Mouse (Mus musculus): ENCODE data around the gene Grid1. TPM values are rescaled to one million over a fixed set of nuclear protein-coding genes. Genes with fewer than 3 reads are reported as not detected.

The Grid1 gene
- polyA plus RNA-seq, 1 experiment from 2014 or later = 0.17 TPM

DNA sequence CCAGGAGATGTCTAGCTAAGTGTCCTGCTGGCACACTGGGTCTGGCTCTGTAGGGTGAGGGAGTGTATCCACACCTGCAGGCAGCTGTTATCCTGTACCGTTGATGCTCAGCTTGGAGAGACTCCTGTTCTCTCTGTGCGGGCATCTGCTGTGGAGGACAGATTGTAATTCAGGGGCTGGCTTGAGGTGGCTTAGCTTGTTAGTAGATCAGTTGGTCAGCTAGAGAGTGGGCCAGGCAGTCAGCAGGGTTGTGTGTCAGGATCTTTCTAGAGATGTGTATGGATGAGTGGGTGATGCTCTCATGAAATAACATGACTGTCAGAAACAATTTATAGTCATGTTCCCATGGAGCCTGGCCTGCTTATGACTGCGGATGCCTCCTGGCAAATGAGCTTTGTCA is 24.3 kb downstream of the Grid1 start:
- H3K4me1 ChIP-seq (ENCODE audit: control insufficient read depth, insufficient read depth, low read length) = no peaks in the 10 kb centered on the region
- 87% methylated on average over 3 of the region's 3 CpGs for WGBS
- no peak overlapping the region for H3K4me2 ChIP-seq (ENCODE audit: low read depth, severe bottlenecking)
- no peak overlapping the region for H3K4me3 ChIP-seq (ENCODE audit: low read depth, low read length)
- H3K27ac ChIP-seq (replicated peaks; ENCODE audit: low read depth, low read length) = no peak overlapping the region
- DNase-seq (ENCODE audit: low spot score) (no peak), ATAC-seq (ENCODE audit: insufficient number of reproducible peaks, low FRiP score, low TSS enrichment, low read depth) (no peak)
- no peak overlapping the region for H3K9ac ChIP-seq (ENCODE audit: low read length)
- H3K27me3 ChIP-seq (ENCODE audit: control insufficient read depth, insufficient read depth, low read length) = no peaks in the 10 kb centered on the region
- no peaks in the 10 kb centered on the region for H3K9me3 ChIP-seq (ENCODE audit: control insufficient read depth, low read length)
- H3K36me3 ChIP-seq (ENCODE audit: control insufficient read depth, insufficient read depth, low read length) = no peaks in the 10 kb centered on the region

DNA sequence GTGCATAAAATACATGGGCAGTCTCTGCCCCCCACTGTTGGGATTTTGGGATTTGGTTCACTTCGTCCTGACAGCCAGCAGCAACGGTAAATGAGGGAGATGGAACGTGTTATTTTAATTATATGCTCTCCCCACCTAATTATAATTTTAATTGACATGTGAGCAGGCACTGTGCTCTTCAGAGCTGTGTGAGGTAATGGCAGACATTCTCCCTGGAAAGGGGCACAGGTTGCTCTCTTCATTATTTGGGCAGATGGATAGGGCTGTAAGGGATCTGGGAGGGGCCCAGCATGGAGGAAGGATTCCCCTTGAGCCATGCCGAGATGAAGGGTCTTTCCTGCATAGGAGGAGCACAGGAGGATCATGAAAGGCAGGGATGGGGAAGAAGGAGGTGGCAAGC is 26.9 kb downstream of the Grid1 start:
- Histone ChIP-seq H3K27me3 (ENCODE audit: control insufficient read depth, insufficient read depth, low read length) (no peaks in the 10 kb centered on the region), H3K4me3 (ENCODE audit: low read depth, low read length) (no peak overlapping the region), H3K27ac (replicated peaks; ENCODE audit: low read depth, low read length) (no peak overlapping the region), H3K36me3 (ENCODE audit: control insufficient read depth, insufficient read depth, low read length) (no peaks in the 10 kb centered on the region), H3K4me1 (ENCODE audit: control insufficient read depth, insufficient read depth, low read length) (no peaks in the 10 kb centered on the region), H3K9ac (ENCODE audit: low read length) (no peak overlapping the region), H3K9me3 (ENCODE audit: control insufficient read depth, low read length) (no peaks in the 10 kb centered on the region), H3K4me2 (ENCODE audit: low read depth, severe bottlenecking) (no peak overlapping the region)
- ATAC-seq (ENCODE audit: insufficient number of reproducible peaks, low FRiP score, low TSS enrichment, low read depth) (no peak), DNase-seq (ENCODE audit: low spot score) (no peak)
- WGBS = 57% methylated on average over 4 of the region's 4 CpGs

DNA sequence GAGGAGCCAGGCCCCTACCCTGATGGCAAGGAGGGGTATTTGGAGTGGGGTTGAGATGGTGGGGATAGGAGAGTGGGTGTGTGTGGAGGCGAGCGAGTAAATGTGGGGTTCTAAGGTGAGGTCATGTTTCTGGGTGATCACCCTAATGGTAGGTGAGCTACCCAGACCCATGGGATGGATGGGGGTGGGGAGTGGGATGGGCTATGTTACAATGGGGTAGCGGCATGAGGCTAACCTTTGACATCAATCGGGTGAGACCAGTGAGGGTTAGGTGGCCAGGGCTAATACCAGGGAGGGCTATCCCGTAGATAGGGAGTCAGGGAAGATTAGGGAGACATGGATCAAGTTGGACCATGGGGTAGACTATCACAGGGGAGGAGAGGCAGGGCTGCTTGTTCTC is 27.7 kb downstream of the Grid1 start:
- no peak for ATAC-seq (ENCODE audit: insufficient number of reproducible peaks, low FRiP score, low TSS enrichment, low read depth)
- no peaks in the 10 kb centered on the region for H3K9me3 ChIP-seq (ENCODE audit: control insufficient read depth, low read length)
- WGBS = 92% methylated on average over 5 of the region's 5 CpGs

DNA sequence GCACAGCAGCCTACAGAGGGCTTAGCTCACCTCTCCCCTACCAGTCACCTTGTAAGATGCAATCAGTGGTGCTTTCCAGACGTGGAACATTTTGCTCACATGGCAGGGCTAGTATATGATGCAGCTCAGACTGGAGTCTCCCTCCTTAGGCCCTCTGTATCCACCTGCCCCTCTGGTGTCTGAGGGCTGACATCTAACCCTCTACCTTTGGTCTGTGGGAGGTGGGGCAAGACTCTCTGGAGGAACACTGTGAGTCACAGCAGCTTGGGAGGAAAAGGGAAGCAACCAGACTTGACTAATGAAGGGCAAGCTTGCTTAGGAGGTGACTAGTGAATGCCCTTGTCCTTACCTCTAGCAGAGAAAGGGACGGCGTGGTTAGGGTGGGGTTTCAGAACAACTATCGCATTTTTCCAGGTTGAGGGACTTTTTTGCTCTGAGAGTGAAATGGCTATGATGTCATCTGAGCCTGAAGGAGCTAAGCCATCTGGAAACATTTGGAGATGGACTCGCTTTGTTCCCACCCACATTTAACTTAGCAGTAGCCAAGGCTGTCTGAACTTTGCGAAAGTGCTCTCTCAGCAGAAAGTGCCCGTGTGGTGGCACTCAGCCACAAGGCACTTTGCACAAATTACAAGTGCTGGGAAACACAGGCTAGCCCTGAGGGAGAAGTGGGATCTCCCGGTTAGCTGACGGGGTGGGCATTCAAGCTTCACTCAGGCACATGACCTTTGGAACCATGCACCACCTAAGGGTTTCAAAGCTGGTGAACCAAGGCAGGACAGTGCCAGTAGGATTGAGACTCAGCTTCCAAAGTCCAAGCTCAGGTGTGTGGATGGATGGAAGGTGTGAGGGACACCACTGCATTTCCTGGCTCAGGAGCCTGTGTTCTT is 41.2 kb downstream of the Grid1 start:
- no peaks in the 10 kb centered on the region for H3K9me3 ChIP-seq (ENCODE audit: control insufficient read depth, low read length)
- H3K36me3 ChIP-seq (ENCODE audit: control insufficient read depth, insufficient read depth, low read length) = no peaks in the 10 kb centered on the region
- H3K4me3 ChIP-seq (ENCODE audit: low read depth, low read length) = no peak overlapping the region
- ATAC-seq (ENCODE audit: insufficient number of reproducible peaks, low FRiP score, low TSS enrichment, low read depth) (no peak), DNase-seq (ENCODE audit: low spot score) (no peak)
- WGBS = 81% methylated on average over 9 of the region's 9 CpGs
- H3K9ac ChIP-seq (ENCODE audit: low read length) = no peak overlapping the region
- H3K4me2 ChIP-seq (ENCODE audit: low read depth, severe bottlenecking) = no peak overlapping the region
- H3K4me1 ChIP-seq (ENCODE audit: control insufficient read depth, insufficient read depth, low read length) = no peaks in the 10 kb centered on the region
- no peak overlapping the region for H3K27ac ChIP-seq (replicated peaks; ENCODE audit: low read depth, low read length)
- no peaks in the 10 kb centered on the region for H3K27me3 ChIP-seq (ENCODE audit: control insufficient read depth, insufficient read depth, low read length)

More for the DNA sequence above, 27.7 kb downstream of the Grid1 start:
- no peak overlapping the region for H3K27ac ChIP-seq (replicated peaks; ENCODE audit: low read depth, low read length)
- H3K27me3 ChIP-seq (ENCODE audit: control insufficient read depth, insufficient read depth, low read length) = no peaks in the 10 kb centered on the region
- DNase-seq (ENCODE audit: low spot score) = no peak
- H3K4me2 ChIP-seq (ENCODE audit: low read depth, severe bottlenecking) = no peak overlapping the region
- H3K4me1 ChIP-seq (ENCODE audit: control insufficient read depth, insufficient read depth, low read length) = no peaks in the 10 kb centered on the region
- no peak overlapping the region for H3K4me3 ChIP-seq (ENCODE audit: low read depth, low read length)
- H3K9ac ChIP-seq (ENCODE audit: low read length) = no peak overlapping the region
- no peaks in the 10 kb centered on the region for H3K36me3 ChIP-seq (ENCODE audit: control insufficient read depth, insufficient read depth, low read length)

DNA sequence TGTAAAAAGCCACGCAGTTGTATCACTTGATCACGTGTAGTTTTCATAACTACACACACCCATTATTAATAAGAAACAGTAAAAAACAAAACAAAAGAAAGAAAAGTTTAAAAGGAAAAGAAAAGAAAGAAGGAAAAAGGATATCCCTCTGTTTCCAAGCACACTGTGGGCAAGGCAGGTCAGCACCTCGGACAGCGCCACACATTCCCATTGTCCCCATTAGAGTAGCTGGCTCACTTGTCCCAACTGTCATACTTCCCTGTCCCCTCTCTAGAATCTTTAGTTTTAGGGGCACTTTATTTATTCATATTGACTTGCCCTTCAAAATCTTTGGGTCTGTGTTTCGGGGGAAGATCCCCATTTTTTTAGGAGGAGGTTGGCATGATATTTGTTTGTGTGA is 47.4 kb downstream of the Grid1 start:
- peak; percentile 86 for DNase-seq (ENCODE audit: low spot score)
- Histone ChIP-seq H3K4me3 (ENCODE audit: low read depth, low read length) (no peak overlapping the region), H3K4me1 (ENCODE audit: control insufficient read depth, insufficient read depth, low read length) (no peaks in the 10 kb centered on the region), H3K9ac (ENCODE audit: low read length) (no peak overlapping the region), H3K4me2 (ENCODE audit: low read depth, severe bottlenecking) (no peak overlapping the region), H3K9me3 (ENCODE audit: control insufficient read depth, low read length) (no peaks in the 10 kb centered on the region), H3K36me3 (ENCODE audit: control insufficient read depth, insufficient read depth, low read length) (no peaks in the 10 kb centered on the region), H3K27ac (replicated peaks; ENCODE audit: low read depth, low read length) (no peak overlapping the region), H3K27me3 (ENCODE audit: control insufficient read depth, insufficient read depth, low read length) (no peaks in the 10 kb centered on the region)
- WGBS = 22% methylated on average over 5 of the region's 5 CpGs
- no peak for ATAC-seq (ENCODE audit: insufficient number of reproducible peaks, low FRiP score, low TSS enrichment, low read depth)

DNA sequence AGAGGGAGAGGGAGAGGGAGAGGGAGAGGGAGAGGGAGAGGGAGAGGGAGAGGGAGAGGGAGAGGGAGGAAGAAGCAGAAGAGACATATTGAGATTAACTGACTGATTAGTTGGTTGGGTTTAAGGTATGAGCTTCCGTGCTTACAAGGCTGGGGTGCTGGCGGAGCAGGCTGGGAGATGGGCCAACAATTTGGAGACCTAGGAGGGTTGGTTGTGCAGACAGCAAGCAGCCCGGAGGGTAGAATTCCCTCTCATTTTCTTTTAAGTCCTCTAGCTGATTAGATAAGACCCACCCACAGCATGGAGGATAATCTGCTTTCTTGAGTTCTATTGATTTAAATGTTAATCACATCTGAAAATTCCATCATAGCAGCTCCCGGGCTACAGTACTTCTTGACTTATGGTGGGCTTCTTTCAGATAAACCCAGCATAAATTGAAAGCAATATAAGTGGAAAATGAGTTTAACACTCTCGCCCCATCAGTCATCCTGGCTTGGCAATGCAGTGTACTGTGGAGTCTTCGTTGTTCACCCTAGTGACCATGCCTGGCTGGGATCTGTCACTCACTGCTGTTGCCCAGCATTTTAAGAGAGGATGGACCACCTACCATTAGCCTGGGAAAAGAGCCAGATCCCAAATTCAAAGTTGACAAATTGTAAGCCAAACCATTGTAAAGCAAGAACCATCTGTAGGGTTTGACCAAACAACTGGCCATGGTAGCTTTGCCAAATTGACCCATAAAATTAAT is 48.8 kb downstream of the Grid1 start:
- H3K9ac ChIP-seq (ENCODE audit: low read length) = no peak overlapping the region
- no peaks in the 10 kb centered on the region for H3K9me3 ChIP-seq (ENCODE audit: control insufficient read depth, low read length)
- H3K27ac ChIP-seq (replicated peaks; ENCODE audit: low read depth, low read length) = no peak overlapping the region
- DNase-seq (ENCODE audit: low spot score) = no peak
- no peaks in the 10 kb centered on the region for H3K27me3 ChIP-seq (ENCODE audit: control insufficient read depth, insufficient read depth, low read length)
- no peaks in the 10 kb centered on the region for H3K36me3 ChIP-seq (ENCODE audit: control insufficient read depth, insufficient read depth, low read length)
- no peak for ATAC-seq (ENCODE audit: insufficient number of reproducible peaks, low FRiP score, low TSS enrichment, low read depth)
- H3K4me2 ChIP-seq (ENCODE audit: low read depth, severe bottlenecking) = no peak overlapping the region
- 82% methylated on average over 6 of the region's 6 CpGs for WGBS
- no peak overlapping the region for H3K4me3 ChIP-seq (ENCODE audit: low read depth, low read length)
- no peaks in the 10 kb centered on the region for H3K4me1 ChIP-seq (ENCODE audit: control insufficient read depth, insufficient read depth, low read length)

DNA sequence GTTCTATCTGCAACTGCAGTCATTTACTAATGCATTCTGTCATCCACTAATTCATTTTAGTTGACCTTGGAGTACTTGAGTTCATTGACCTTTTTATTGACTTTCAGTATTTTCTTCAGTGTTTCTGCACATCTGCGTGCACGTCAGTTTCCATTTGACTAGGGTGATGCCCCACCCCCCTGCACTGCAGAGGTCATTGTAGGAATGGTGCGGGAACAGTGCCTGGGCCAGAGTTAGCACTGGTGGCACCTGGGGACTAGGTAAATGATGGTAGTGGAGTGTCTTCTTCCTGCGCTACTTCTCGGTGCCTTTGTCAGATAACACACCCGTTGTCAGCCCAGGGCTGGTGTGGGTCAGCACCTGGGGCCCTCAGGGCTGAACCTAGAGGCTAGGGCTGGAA is 60.1 kb downstream of the Grid1 start:
- H3K9me3 ChIP-seq (ENCODE audit: control insufficient read depth, low read length) = no peaks in the 10 kb centered on the region
- ATAC-seq (ENCODE audit: insufficient number of reproducible peaks, low FRiP score, low TSS enrichment, low read depth) (no peak), DNase-seq (ENCODE audit: low spot score) (no peak)
- H3K9ac ChIP-seq (ENCODE audit: low read length) = no peak overlapping the region
- no peak overlapping the region for H3K4me2 ChIP-seq (ENCODE audit: low read depth, severe bottlenecking)
- no peaks in the 10 kb centered on the region for H3K27me3 ChIP-seq (ENCODE audit: control insufficient read depth, insufficient read depth, low read length)
- H3K4me1 ChIP-seq (ENCODE audit: control insufficient read depth, insufficient read depth, low read length) = no peaks in the 10 kb centered on the region
- no peaks in the 10 kb centered on the region for H3K36me3 ChIP-seq (ENCODE audit: control insufficient read depth, insufficient read depth, low read length)
- H3K27ac ChIP-seq (replicated peaks; ENCODE audit: low read depth, low read length) = no peak overlapping the region
- H3K4me3 ChIP-seq (ENCODE audit: low read depth, low read length) = no peak overlapping the region
- WGBS = 45% methylated on average over 6 of the region's 6 CpGs

DNA sequence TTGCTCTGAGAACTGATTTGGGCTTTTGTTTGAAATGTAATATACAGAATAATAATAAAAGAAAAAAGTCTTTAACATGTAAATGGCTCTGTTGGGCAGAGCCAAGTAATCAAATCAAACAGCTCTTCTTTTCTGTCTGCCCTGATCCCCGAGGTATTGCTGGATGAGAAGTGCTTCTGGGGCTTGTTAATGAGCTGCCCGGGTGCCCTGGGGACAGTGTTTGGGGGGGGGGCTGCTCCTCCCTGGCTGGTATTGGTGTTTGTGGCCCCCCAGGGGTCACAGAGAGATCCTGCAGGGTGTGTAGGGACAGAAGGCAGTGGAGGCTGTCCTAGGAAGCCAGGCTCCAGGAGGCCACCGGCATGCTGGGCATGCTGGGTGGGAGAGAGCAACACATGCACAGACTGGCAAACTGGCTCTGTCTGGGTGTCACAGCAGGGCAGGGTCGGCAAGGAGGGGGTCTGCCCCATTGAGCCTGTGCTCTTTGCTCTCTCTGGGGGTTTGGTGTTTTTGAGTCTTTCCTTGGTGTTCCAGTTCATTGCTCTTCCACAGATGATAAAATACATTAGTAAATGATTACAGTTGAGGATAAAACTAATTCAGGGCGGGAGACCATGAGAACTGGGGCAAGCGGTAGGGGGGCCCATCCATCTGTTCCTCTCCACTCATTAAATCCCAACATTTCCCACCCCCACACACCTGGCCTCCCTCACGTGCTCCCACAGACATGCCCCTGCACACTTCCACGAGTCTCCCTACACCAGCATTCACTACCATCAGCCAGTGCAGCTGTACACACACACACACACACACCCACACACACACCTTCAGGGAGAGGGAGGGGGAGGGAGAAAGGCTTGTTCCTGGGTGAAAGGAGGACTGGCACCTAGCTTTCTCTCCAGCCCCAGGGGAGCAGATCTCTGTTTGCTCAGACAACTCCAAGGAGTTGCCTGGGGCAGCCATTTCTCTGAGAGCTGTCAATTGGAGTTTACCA is 60.8 kb downstream of the Grid1 start:
- H3K27me3 ChIP-seq (ENCODE audit: control insufficient read depth, insufficient read depth, low read length) = no peaks in the 10 kb centered on the region
- H3K27ac ChIP-seq (replicated peaks; ENCODE audit: low read depth, low read length) = no peak overlapping the region
- H3K36me3 ChIP-seq (ENCODE audit: control insufficient read depth, insufficient read depth, low read length) = no peaks in the 10 kb centered on the region
- H3K4me3 ChIP-seq (ENCODE audit: low read depth, low read length) = no peak overlapping the region
- no peaks in the 10 kb centered on the region for H3K9me3 ChIP-seq (ENCODE audit: control insufficient read depth, low read length)
- DNase-seq (ENCODE audit: low spot score) (no peak), ATAC-seq (ENCODE audit: insufficient number of reproducible peaks, low FRiP score, low TSS enrichment, low read depth) (no peak)
- no peak overlapping the region for H3K4me2 ChIP-seq (ENCODE audit: low read depth, severe bottlenecking)
- no peak overlapping the region for H3K9ac ChIP-seq (ENCODE audit: low read length)
- WGBS = 31% methylated on average over 8 of the region's 8 CpGs
- H3K4me1 ChIP-seq (ENCODE audit: control insufficient read depth, insufficient read depth, low read length) = no peaks in the 10 kb centered on the region
